Mouse (Mus musculus) ES-E14 (cell line): Measurements from ENCODE around the gene Aagab.

ENCODE experiments used
- CHD2 ChIP-seq: IDR thresholded peaks from 2 replicates; pipeline ENCODE4 v1.6.1; 2014; ENCODE audit warnings: mild to moderate bottlenecking, low read depth, low read length, inconsistent platforms
- ZC3H11A ChIP-seq: IDR thresholded peaks from 2 replicates; pipeline ENCODE4 v1.6.1; 2012; ENCODE audit warnings: low read depth, mild to moderate bottlenecking, inconsistent platforms, low read length, borderline replicate concordance
- ZNF384 ChIP-seq: IDR thresholded peaks from 2 replicates; pipeline ENCODE4 v1.6.1; 2012; ENCODE audit warnings: low read depth, low read length, inconsistent platforms

DNA sequence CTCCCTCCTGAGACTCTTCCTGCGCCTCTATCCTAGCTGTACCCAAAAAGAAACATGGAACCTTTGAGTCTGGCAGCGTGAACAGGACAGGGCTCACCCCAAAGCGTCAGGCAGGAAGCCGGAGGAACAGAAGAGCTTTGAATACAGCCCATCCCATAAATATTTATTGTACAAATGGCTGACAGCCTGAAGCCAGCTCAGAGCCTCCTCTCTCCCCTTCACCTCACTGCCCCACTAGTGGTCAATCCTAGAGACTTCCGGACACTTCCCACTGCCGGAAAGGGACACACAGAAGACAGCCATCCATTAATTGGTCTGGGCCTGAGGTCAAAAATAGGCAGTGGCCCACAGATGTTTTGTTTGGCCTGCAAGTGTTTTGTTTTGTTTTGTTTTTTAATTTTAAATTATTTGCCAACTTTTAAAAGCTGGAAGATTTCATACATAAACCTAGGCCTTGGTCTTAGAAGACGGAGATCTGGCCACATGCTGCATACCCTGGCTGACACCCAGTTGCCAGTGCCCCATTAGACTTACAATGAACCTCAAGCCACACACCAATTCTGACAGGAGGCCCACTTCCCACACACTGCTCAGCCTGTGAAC, 85.1 kb downstream of the Aagab start:
- TF ChIP-seq ZC3H11A, result no peak
- TF ChIP-seq ZNF384, result no peak
- TF ChIP-seq CHD2, result no peak
